13 mouse cellular contexts compared by ENCODE assay signal in genomic region chr13:71157656-71158299, GRCm38 (mm10).
DNase-seq lines count a peak whose midpoint lies in the region; ATAC-seq and TF ChIP-seq lines count a peak whose summit lies in the region.
"Had no signal": no experiment of that assay in that cellular context is flagged by ENCODE, and none has a peak within 500 bp of the region (broad histone marks: within the 10 kb centered on the region; RNA-seq: fewer than 3 reads in every experiment).

No protein-coding gene starts in this region.

- H3K27me3 ChIP-seq in hindbrain, embryonic 15.5 days, result peaks cover 14% of the 10 kb centered on the region

- H3K9ac ChIP-seq in hindbrain, embryonic 15.5 days, result peak overlapping the region; percentile 25; the same call in 1 of the 2 replicates

- no peaks in the 10 kb centered on the region for H3K9me3 ChIP-seq in hindbrain, embryonic 15.5 days

- H3K27ac ChIP-seq in left cerebral cortex, adult 2 months, result no peak overlapping the region
- H3K27ac ChIP-seq in hindbrain, embryonic 15.5 days (replicated peaks), result peak overlapping the region; percentile 42; the same call in 1 of the 2 replicates

- no peak for ATAC-seq in hindbrain, embryonic 15.5 days (ENCODE audit: low FRiP score, low read depth)

- peak; percentile 20 to 41 for DNase-seq in cerebellum, postnatal 25 days
- DNase-seq in cerebellum, adult 18-20 months, result no peak
- no peak for DNase-seq in left cerebral cortex, adult 2 months (ENCODE audit: extremely low spot score in 1 of 2, low spot score in 2 of 2)
- DNase-seq in left cerebral cortex, postnatal 10 days (ENCODE audit: extremely low spot score in 1 of 2, low spot score in 2 of 2), result no peak
- peak; percentile 30 for DNase-seq in retina, embryonic 14.5 days (ENCODE audit: low spot score)
- DNase-seq in lung, postnatal 14 days, result no peak
- DNase-seq in lung, postnatal 36 days, result no peak
- DNase-seq: adrenal gland, adult 2 months; cerebellum, adult 9-10 months; heart, postnatal 36 days; lung, postnatal 4 days had no signal

- TF ChIP-seq CTCF in left cerebral cortex, adult 2 months (IDR thresholded peaks at IDR 0.05), result no peak

- peaks cover 20% of the 10 kb centered on the region for H3K4me1 ChIP-seq in hindbrain, embryonic 15.5 days (replicated peaks)

- 0 out of 2 replicates have a peak overlapping the region, but pooled peaks have one; percentile 7 for H3K4me3 ChIP-seq in left cerebral cortex, adult 2 months
- H3K4me3 ChIP-seq in hindbrain, embryonic 15.5 days, result peak overlapping the region; percentile 18; the same call in 1 of the 2 replicates
- H3K4me3 ChIP-seq: erythroblast, embryonic 14.5 days had no signal

- H3K36me3 ChIP-seq in hindbrain, embryonic 15.5 days, result no peaks in the 10 kb centered on the region

- peak overlapping the region; percentile 57 for H3K4me2 ChIP-seq in hindbrain, embryonic 15.5 days

- intact Hi-C loops in left cerebral cortex, adult 2 months (cut with DNase I), result no loop called here
- intact Hi-C loops in left cerebral cortex, postnatal 10 days (cut with DNase I), result no loop called here

- 18% methylated on average over 14 of the region's 14 CpGs for WGBS in hindbrain, embryonic 15.5 days

Comparison
In these comparisons a context has a peak if more than half of its experiments do, and no peak if none do; other contexts are left out.
1. DNase-seq: peak in cerebellum, postnatal 25 days (2 of 2) and retina, embryonic 14.5 days (single experiment); none in cerebellum, adult 18-20 months (0 of 2), left cerebral cortex, adult 2 months (0 of 2), left cerebral cortex, postnatal 10 days (0 of 2), lung, postnatal 14 days (single experiment) and lung, postnatal 36 days (single experiment).